ENCODE assay signal across 8 mouse cellular contexts in the genomic region with DNA sequence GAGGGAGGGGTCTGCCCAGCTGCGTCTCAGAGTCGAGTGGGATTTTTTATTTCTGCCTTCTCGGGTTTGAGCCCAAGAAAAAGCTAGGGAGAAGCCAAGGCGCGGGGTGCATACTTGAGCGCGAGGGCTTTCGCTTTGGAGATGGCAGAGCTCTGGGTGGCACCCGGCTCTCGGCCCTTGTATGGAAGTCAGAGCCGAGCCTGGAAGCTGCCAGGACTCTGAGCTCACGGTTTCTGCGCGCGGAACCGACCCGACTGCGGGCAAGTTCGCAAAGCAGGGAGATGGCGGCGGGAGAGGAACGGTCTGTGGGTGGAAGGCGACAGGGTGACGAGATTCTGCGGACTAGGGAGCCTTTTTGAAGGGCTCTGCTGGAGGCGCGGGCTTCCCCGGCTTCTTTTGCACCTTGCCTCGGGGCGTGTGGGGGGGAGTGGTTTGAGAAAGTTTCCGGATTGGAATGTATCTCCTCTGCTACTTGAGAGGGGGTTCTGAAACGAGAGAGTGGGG. TPM values are rescaled to one million over a fixed set of nuclear protein-coding genes. Genes with fewer than 3 reads are reported as not detected.
DNase-seq lines count a peak whose midpoint lies in the region; ATAC-seq and TF ChIP-seq lines count a peak whose summit lies in the region.

No protein-coding gene starts in this region.

- H3K4me2 ChIP-seq in hindbrain, embryonic 16.5 days (ENCODE audit: low read length): peak overlapping the region; percentile 77
- peak overlapping the region; percentile 61 for H3K4me2 ChIP-seq in liver, embryonic 15.5 days

- peaks cover 77% of the 10 kb centered on the region for H3K4me1 ChIP-seq in E14TG2a.4 (replicated peaks; ENCODE audit: low read depth, low read length)
- no peaks in the 10 kb centered on the region for H3K4me1 ChIP-seq in embryonic fibroblast, embryonic 13.5 days (ENCODE audit: control insufficient read depth, insufficient read depth, low read length)
- peaks cover 44% of the 10 kb centered on the region for H3K4me1 ChIP-seq in hindbrain, embryonic 16.5 days (ENCODE audit: control insufficient read depth, insufficient read depth, low read depth, low read length)
- H3K4me1 ChIP-seq in liver, embryonic 15.5 days (replicated peaks): peaks cover 10% of the 10 kb centered on the region; the same call in 1 of the 2 replicates
- no peaks in the 10 kb centered on the region for H3K4me1 ChIP-seq in thymus, adult 2 months (replicated peaks; ENCODE audit: control insufficient read depth, insufficient read depth, low read length)

- no peak for TF ChIP-seq POLR2A in embryonic fibroblast, embryonic 13.5 days (IDR thresholded peaks at IDR 0.05; ENCODE audit: low read depth, low read length)
- TF ChIP-seq POLR2A in thymus, adult 2 months (IDR thresholded peaks at IDR 0.05; ENCODE audit: control insufficient read depth, extremely low read depth, insufficient read depth, low read length, poor library complexity): no peak

- TF ChIP-seq CTCF in E14TG2a.4 (conservative IDR thresholded peaks at IDR 0.05; ENCODE audit: low read length): no peak
- TF ChIP-seq CTCF in embryonic fibroblast, embryonic 13.5 days (IDR thresholded peaks at IDR 0.05; ENCODE audit: borderline replicate concordance, insufficient read depth, low read length): no peak
- no peak for TF ChIP-seq CTCF in thymus, adult 2 months (IDR thresholded peaks at IDR 0.05; ENCODE audit: borderline replicate concordance, control insufficient read depth, extremely low read depth, insufficient read depth, low read length, poor library complexity)

- no peak overlapping the region for H3K27ac ChIP-seq in embryonic fibroblast, embryonic 13.5 days (ENCODE audit: insufficient read depth, low read length)
- peak overlapping the region; percentile 89 for H3K27ac ChIP-seq in hindbrain, embryonic 16.5 days (ENCODE audit: low read depth, low read length)
- H3K27ac ChIP-seq in liver, embryonic 15.5 days (replicated peaks): no peak overlapping the region
- H3K27ac ChIP-seq in thymus, adult 2 months (ENCODE audit: control insufficient read depth, insufficient read depth, low read length): no peak overlapping the region

- no peaks in the 10 kb centered on the region for H3K9me3 ChIP-seq in E14TG2a.4 (ENCODE audit: low read length)
- H3K9me3 ChIP-seq in hindbrain, embryonic 16.5 days (ENCODE audit: control insufficient read depth, low read length): no peaks in the 10 kb centered on the region
- no peaks in the 10 kb centered on the region for H3K9me3 ChIP-seq in liver, embryonic 15.5 days (replicated peaks)

- H3K9ac ChIP-seq in hindbrain, embryonic 16.5 days (ENCODE audit: low read depth, low read length): peak overlapping the region; percentile 84
- no peak overlapping the region for H3K9ac ChIP-seq in liver, embryonic 15.5 days

- H3K36me3 ChIP-seq in E14TG2a.4 (ENCODE audit: insufficient read depth, low read length): peaks cover 9% of the 10 kb centered on the region
- H3K36me3 ChIP-seq in hindbrain, embryonic 16.5 days (ENCODE audit: control insufficient read depth, insufficient read depth, low read length): no peaks in the 10 kb centered on the region
- H3K36me3 ChIP-seq in liver, embryonic 15.5 days (replicated peaks): no peaks in the 10 kb centered on the region
- no peaks in the 10 kb centered on the region for H3K36me3 ChIP-seq in thymus, adult 2 months (ENCODE audit: control insufficient read depth, insufficient read depth, low read length)

- no peaks in the 10 kb centered on the region for H3K27me3 ChIP-seq in E14TG2a.4 (ENCODE audit: insufficient read depth, low read length)
- H3K27me3 ChIP-seq in hindbrain, embryonic 16.5 days (replicated peaks; ENCODE audit: control insufficient read depth, insufficient read depth, low read length): no peaks in the 10 kb centered on the region; the same call in 1 of the 2 replicates
- peaks cover 65% of the 10 kb centered on the region for H3K27me3 ChIP-seq in liver, embryonic 15.5 days
- peaks cover 4% of the 10 kb centered on the region; the same call in 1 of the 2 replicates for H3K27me3 ChIP-seq in thymus, adult 2 months (ENCODE audit: control insufficient read depth, insufficient read depth, low read length)

- ATAC-seq in hindbrain, embryonic 16.5 days: no peak
- ATAC-seq in liver, embryonic 15.5 days (ENCODE audit: insufficient read depth): no peak

- peak overlapping the region; percentile 94 for H3K4me3 ChIP-seq in E14TG2a.4 (replicated peaks; ENCODE audit: low read length)
- peak overlapping the region; percentile 69 for H3K4me3 ChIP-seq in embryonic fibroblast, embryonic 13.5 days (ENCODE audit: insufficient read depth, low read length)
- peak overlapping the region; percentile 89 for H3K4me3 ChIP-seq in hindbrain, embryonic 16.5 days (ENCODE audit: low read length)
- peak overlapping the region; percentile 47 for H3K4me3 ChIP-seq in liver, embryonic 15.5 days (replicated peaks)
- no peak overlapping the region for H3K4me3 ChIP-seq in thymus, adult 2 months (ENCODE audit: control insufficient read depth, insufficient read depth, low read length)

- peak; percentile 86 for DNase-seq in ZHBTc4 (ENCODE audit: low read depth, low spot score)
- peak; percentile 57 for DNase-seq in retina, postnatal 1 day
- DNase-seq in thymus, postnatal 10 days (ENCODE audit: low spot score in 2 of 2): no peak
- DNase-seq in thymus, adult 2 months: no peak

- WGBS in hindbrain, embryonic 16.5 days: under 1% methylated on average over 32 of the region's 32 CpGs
- under 1% methylated on average over 32 of the region's 32 CpGs for WGBS in liver, embryonic 15.5 days (ENCODE audit: insufficient replicate concordance)
- 4% methylated on average over 32 of the region's 32 CpGs for WGBS in thymus, adult 2 months

RNA-seq across cellular contexts. Expression of gene Igsf9b, which starts 1.2 kb away (rescaled TPM):
- polyA plus RNA-seq in embryonic fibroblast, embryonic 13.5 days (2011; ENCODE audit: insufficient read length, low read depth, missing spikeins): 5.6 and 8.2 TPM in 2 replicates
- 25.6 and 26.8 TPM in 2 replicates for polyA plus RNA-seq in hindbrain, embryonic 16.5 days (2015; fragmentation: Nextera tagmentation; extraction: Ambion mirVana)
- 0.05 and 0.06 TPM in 2 replicates for polyA plus RNA-seq in liver, embryonic 15.5 days (2015; fragmentation: Nextera tagmentation; extraction: Ambion mirVana)
- polyA plus RNA-seq in thymus, adult 2 months (2012; rRNA removed): 0.87 and 1.0 TPM in 2 replicates

Comparison
In these comparisons a context has a peak if more than half of its experiments do, and no peak if none do; other contexts are left out.
1. DNase-seq: peak in ZHBTc4 (single experiment) and retina, postnatal 1 day (single experiment); none in thymus, postnatal 10 days (0 of 2) and thymus, adult 2 months (single experiment).